Mouse (Mus musculus): ENCODE measurements around the gene Gm21992. TPM values are rescaled to one million over a fixed set of nuclear protein-coding genes. Genes with fewer than 3 reads are reported as not detected.

Gene Gm21992
- 4.7 TPM for polyA plus RNA-seq (2014; fragmentation: Illumina TruSeq; extraction: RNeasy Lipid Tissue Mini Kit (QIAGEN cat#74804); ENCODE audit: insufficient read depth, low read depth, low replicate concordance)

GRCm38 (mm10) chr19:4811063-4811908 is at the start of gene Gm21992, which contains the start of gene Rbm14:
Gene Gm21992, minus strand, starts transcription at chr19:4811612.
Gene Rbm14, minus strand, starts transcription at chr19:4811634.

GRCm38 (mm10) chr19:4854552-4855469 is 43.4 kb upstream of the Gm21992 start, which contains the start of gene Ctsf:
Gene Ctsf, plus strand, starts transcription at chr19:4855130.

GRCm38 (mm10) chr19:4839149-4839548 is 27.7 kb upstream of the Gm21992 start, which contains the start of the genes Ccs and Ccdc87:
Gene Ccs, minus strand, starts transcription at chr19:4839332.
Gene Ccdc87, plus strand, starts transcription at chr19:4839366.

GRCm38 (mm10) chr19:4793831-4794422 is 17.5 kb downstream of the Gm21992 start, which contains the start of gene Rbm4:
Gene Rbm4, minus strand, starts transcription at chr19:4793901.

GRCm38 (mm10) chr19:4756193-4756911 is 55.1 kb downstream of the Gm21992 start, which contains the start of gene Rbm4b:
Gene Rbm4b, plus strand, starts transcription at chr19:4756497.

DNA sequence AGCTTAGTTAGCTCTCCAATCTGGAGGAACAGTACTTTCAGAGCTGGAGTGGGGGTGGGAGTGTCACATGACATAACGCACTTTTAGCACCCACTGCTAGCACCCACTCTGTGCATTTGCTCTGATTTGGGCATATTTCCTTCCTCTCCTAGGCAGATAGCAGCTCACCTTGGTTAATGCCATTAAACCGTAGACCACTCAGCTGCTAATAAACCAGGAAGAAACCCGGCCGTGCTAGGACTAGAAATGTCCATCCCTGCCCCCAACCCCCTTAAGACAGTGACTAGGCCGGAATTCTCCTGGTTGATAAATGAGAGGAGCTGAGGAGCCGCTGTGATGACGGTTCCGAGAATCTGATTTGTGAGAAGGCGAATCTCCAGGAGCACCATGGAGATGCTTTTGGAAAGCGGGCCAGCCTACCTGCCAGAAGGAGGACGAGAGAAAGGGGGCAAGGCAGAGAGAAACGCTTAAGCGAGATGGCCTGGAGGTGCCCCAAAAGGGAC is 100.3 kb downstream of the Gm21992 start, which contains the start of gene Sptbn2:
Gene Sptbn2 (plus strand): TSS at position 70 of the 503 bp plus-strand sequence.

DNA sequence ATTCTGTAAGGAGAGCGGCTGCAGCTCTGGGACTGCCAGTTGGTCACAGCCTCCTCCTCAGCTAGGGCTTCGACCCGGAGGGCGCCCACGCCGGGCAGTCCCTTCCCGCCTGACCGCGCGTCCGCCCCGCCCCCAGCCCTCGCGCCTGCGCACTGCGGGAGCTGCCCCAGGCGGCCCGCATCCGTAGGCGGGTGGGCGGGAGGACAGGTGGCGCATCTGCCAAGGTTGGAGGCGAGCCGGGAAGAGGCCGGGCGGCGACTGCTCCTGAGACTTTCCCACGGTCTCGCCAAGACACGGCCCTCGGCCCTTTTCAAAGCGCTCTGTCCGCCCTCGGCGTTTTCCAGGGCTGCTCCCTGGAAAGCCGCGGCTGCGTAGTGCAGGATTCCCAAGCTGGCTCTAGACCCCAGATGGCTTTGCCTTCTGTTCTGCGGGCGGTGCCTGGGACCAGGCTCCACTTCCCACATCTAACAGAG is 113.2 kb downstream of the Gm21992 start, which contains the start of gene Gm960:
Gene Gm960 (minus strand): TSS at position 464 of the 473 bp plus-strand sequence.

Other genes with a start within 250 kb of the Gm21992 start
- gene Lrfn4, start 195.9 kb downstream of the Gm21992 start, polyA plus RNA-seq (2014; fragmentation: Illumina TruSeq; extraction: RNeasy Lipid Tissue Mini Kit (QIAGEN cat#74804); ENCODE audit: insufficient read depth, low read depth, low replicate concordance), result 5.6 TPM
- gene Rce1, start 186.0 kb downstream of the Gm21992 start, polyA plus RNA-seq (2014; fragmentation: Illumina TruSeq; extraction: RNeasy Lipid Tissue Mini Kit (QIAGEN cat#74804); ENCODE audit: insufficient read depth, low read depth, low replicate concordance), result 33.1 TPM
- gene Gm960, start 112.9 kb downstream of the Gm21992 start, polyA plus RNA-seq (2014; fragmentation: Illumina TruSeq; extraction: RNeasy Lipid Tissue Mini Kit (QIAGEN cat#74804); ENCODE audit: insufficient read depth, low read depth, low replicate concordance), result not detected
- 0.83 TPM for gene Sptbn2, start 100.4 kb downstream of the Gm21992 start, polyA plus RNA-seq (2014; fragmentation: Illumina TruSeq; extraction: RNeasy Lipid Tissue Mini Kit (QIAGEN cat#74804); ENCODE audit: insufficient read depth, low read depth, low replicate concordance)
- gene Rbm4b, start 55.1 kb downstream of the Gm21992 start, polyA plus RNA-seq (2014; fragmentation: Illumina TruSeq; extraction: RNeasy Lipid Tissue Mini Kit (QIAGEN cat#74804); ENCODE audit: insufficient read depth, low read depth, low replicate concordance), result 10.1 TPM
- 17.9 TPM for gene Rbm4, start 17.7 kb downstream of the Gm21992 start, polyA plus RNA-seq (2014; fragmentation: Illumina TruSeq; extraction: RNeasy Lipid Tissue Mini Kit (QIAGEN cat#74804); ENCODE audit: insufficient read depth, low read depth, low replicate concordance)
- gene Rbm14, start within 50 bp of the Gm21992 start, polyA plus RNA-seq (2014; fragmentation: Illumina TruSeq; extraction: RNeasy Lipid Tissue Mini Kit (QIAGEN cat#74804); ENCODE audit: insufficient read depth, low read depth, low replicate concordance), result 13.7 TPM
- gene Ccs, start 27.7 kb upstream of the Gm21992 start, polyA plus RNA-seq (2014; fragmentation: Illumina TruSeq; extraction: RNeasy Lipid Tissue Mini Kit (QIAGEN cat#74804); ENCODE audit: insufficient read depth, low read depth, low replicate concordance), result 48.3 TPM
- gene Ccdc87, start 27.8 kb upstream of the Gm21992 start, polyA plus RNA-seq (2014; fragmentation: Illumina TruSeq; extraction: RNeasy Lipid Tissue Mini Kit (QIAGEN cat#74804); ENCODE audit: insufficient read depth, low read depth, low replicate concordance), result 0.45 TPM
- gene Ctsf, start 43.5 kb upstream of the Gm21992 start, polyA plus RNA-seq (2014; fragmentation: Illumina TruSeq; extraction: RNeasy Lipid Tissue Mini Kit (QIAGEN cat#74804); ENCODE audit: insufficient read depth, low read depth, low replicate concordance), result 27.8 TPM
- 0.66 TPM for gene Actn3, start 66.3 kb upstream of the Gm21992 start, polyA plus RNA-seq (2014; fragmentation: Illumina TruSeq; extraction: RNeasy Lipid Tissue Mini Kit (QIAGEN cat#74804); ENCODE audit: insufficient read depth, low read depth, low replicate concordance)
- 6.0 TPM for gene Zdhhc24, start 67.1 kb upstream of the Gm21992 start, polyA plus RNA-seq (2014; fragmentation: Illumina TruSeq; extraction: RNeasy Lipid Tissue Mini Kit (QIAGEN cat#74804); ENCODE audit: insufficient read depth, low read depth, low replicate concordance)
- 2.2 TPM for gene Bbs1, start 95.0 kb upstream of the Gm21992 start, polyA plus RNA-seq (2014; fragmentation: Illumina TruSeq; extraction: RNeasy Lipid Tissue Mini Kit (QIAGEN cat#74804); ENCODE audit: insufficient read depth, low read depth, low replicate concordance)
- gene Dpp3, start 116.7 kb upstream of the Gm21992 start, polyA plus RNA-seq (2014; fragmentation: Illumina TruSeq; extraction: RNeasy Lipid Tissue Mini Kit (QIAGEN cat#74804); ENCODE audit: insufficient read depth, low read depth, low replicate concordance), result 28.4 TPM
- gene Peli3, start 131.5 kb upstream of the Gm21992 start, polyA plus RNA-seq (2014; fragmentation: Illumina TruSeq; extraction: RNeasy Lipid Tissue Mini Kit (QIAGEN cat#74804); ENCODE audit: insufficient read depth, low read depth, low replicate concordance), result 1.2 TPM
- gene Mrpl11, start 150.5 kb upstream of the Gm21992 start, polyA plus RNA-seq (2014; fragmentation: Illumina TruSeq; extraction: RNeasy Lipid Tissue Mini Kit (QIAGEN cat#74804); ENCODE audit: insufficient read depth, low read depth, low replicate concordance), result 50.4 TPM
- 0.14 TPM for gene Npas4, start 178.7 kb upstream of the Gm21992 start, polyA plus RNA-seq (2014; fragmentation: Illumina TruSeq; extraction: RNeasy Lipid Tissue Mini Kit (QIAGEN cat#74804); ENCODE audit: insufficient read depth, low read depth, low replicate concordance)
- 0.84 TPM for gene Slc29a2, start 212.2 kb upstream of the Gm21992 start, polyA plus RNA-seq (2014; fragmentation: Illumina TruSeq; extraction: RNeasy Lipid Tissue Mini Kit (QIAGEN cat#74804); ENCODE audit: insufficient read depth, low read depth, low replicate concordance)
- gene B4gat1, start 227.2 kb upstream of the Gm21992 start, polyA plus RNA-seq (2014; fragmentation: Illumina TruSeq; extraction: RNeasy Lipid Tissue Mini Kit (QIAGEN cat#74804); ENCODE audit: insufficient read depth, low read depth, low replicate concordance), result 24.4 TPM
- gene AC124502.3, start 227.3 kb upstream of the Gm21992 start, polyA plus RNA-seq (2014; fragmentation: Illumina TruSeq; extraction: RNeasy Lipid Tissue Mini Kit (QIAGEN cat#74804); ENCODE audit: insufficient read depth, low read depth, low replicate concordance), result 0.81 TPM
- gene Brms1, start 229.7 kb upstream of the Gm21992 start, polyA plus RNA-seq (2014; fragmentation: Illumina TruSeq; extraction: RNeasy Lipid Tissue Mini Kit (QIAGEN cat#74804); ENCODE audit: insufficient read depth, low read depth, low replicate concordance), result 35.6 TPM
- 1.4 TPM for gene Rin1, start 238.9 kb upstream of the Gm21992 start, polyA plus RNA-seq (2014; fragmentation: Illumina TruSeq; extraction: RNeasy Lipid Tissue Mini Kit (QIAGEN cat#74804); ENCODE audit: insufficient read depth, low read depth, low replicate concordance)

Measured in lung, adult 10 weeks (tissue).